Mouse (Mus musculus): ENCODE data around the gene Vmn2r81.
"Not testable (repeated sequence)": the region's sequence is repeated elsewhere in the genome, so short reads cannot be mapped to it uniquely, and the experiment has no call there.

- not testable (repeated sequence) for TF ChIP-seq HCFC1 (IDR thresholded peaks at IDR 0.05; ENCODE audit: low read depth, low read length); KAT2A (IDR thresholded peaks at IDR 0.05; ENCODE audit: insufficient replicate concordance, low read length); EP300 (IDR thresholded peaks at IDR 0.05; ENCODE audit: low read length); CTCF (conservative IDR thresholded peaks at IDR 0.05 in 1 of 2, IDR thresholded peaks at IDR 0.05 in 1 of 2; ENCODE audit: low read depth in 2 of 2, low read length in 2 of 2); CHD2 (IDR thresholded peaks at IDR 0.05; ENCODE audit: low read length); POLR2A (IDR thresholded peaks at IDR 0.05; ENCODE audit: low read depth, low read length); POLR2AphosphoS2 (IDR thresholded peaks at IDR 0.05; ENCODE audit: low read depth, low read length); E2F4 (IDR thresholded peaks at IDR 0.05; ENCODE audit: insufficient replicate concordance, low read depth, low read length); UBTF (IDR thresholded peaks at IDR 0.05; ENCODE audit: low read depth, low read length)
These were observed at the start of gene Vmn2r81 for GRCm38 (mm10) chr10:79247392-79247791.
